Mouse (Mus musculus): ENCODE measurements around the gene Tnfsf11. TPM values are rescaled to one million over a fixed set of nuclear protein-coding genes. Genes with fewer than 3 reads are reported as not detected.

The Tnfsf11 gene
- polyA plus RNA-seq, 1 experiment from 2014 or later, result 0.26 TPM

DNA sequence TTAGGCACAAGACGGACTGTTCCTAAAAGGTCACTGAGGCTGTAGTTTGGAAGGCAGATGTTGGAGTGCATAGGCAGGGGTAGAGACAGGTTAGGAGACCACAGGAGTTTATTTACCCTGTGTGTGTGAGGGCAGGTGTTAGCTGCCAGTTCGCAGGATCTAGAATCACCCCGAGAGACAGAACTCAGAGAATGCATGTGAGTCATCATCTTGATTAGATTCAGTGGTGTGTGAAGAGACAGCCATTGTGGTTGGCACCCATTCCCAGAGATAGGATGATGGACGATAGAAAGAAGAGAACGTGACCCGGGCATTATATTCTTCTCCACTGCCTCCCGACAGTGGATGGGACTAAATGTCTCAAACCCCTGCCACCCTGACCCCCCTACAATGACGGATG, 35.2 kb upstream of the Tnfsf11 start:
- H3K27me3 ChIP-seq (replicated peaks; ENCODE audit: control insufficient read depth, insufficient read depth, low read length), result no peaks in the 10 kb centered on the region
- H3K9me3 ChIP-seq (ENCODE audit: control insufficient read depth), result no peaks in the 10 kb centered on the region
- no peak overlapping the region for H3K4me2 ChIP-seq (replicated peaks; ENCODE audit: low read depth)
- H3K36me3 ChIP-seq (ENCODE audit: control insufficient read depth, insufficient read depth), result no peaks in the 10 kb centered on the region
- TF ChIP-seq CTCF (IDR thresholded peaks at IDR 0.05; ENCODE audit: low read depth), result no peak
- 60% methylated on average over 8 of the region's 8 CpGs for WGBS
- ATAC-seq, result no peak
- H3K9ac ChIP-seq (ENCODE audit: low read depth, low read length), result no peak overlapping the region
- no peak overlapping the region for H3K27ac ChIP-seq (ENCODE audit: low read depth, low read length)
- no peak overlapping the region for H3K4me3 ChIP-seq (ENCODE audit: low read depth, low read length)
- no peaks in the 10 kb centered on the region for H3K4me1 ChIP-seq (replicated peaks; ENCODE audit: control insufficient read depth, insufficient read depth, low read length)

DNA sequence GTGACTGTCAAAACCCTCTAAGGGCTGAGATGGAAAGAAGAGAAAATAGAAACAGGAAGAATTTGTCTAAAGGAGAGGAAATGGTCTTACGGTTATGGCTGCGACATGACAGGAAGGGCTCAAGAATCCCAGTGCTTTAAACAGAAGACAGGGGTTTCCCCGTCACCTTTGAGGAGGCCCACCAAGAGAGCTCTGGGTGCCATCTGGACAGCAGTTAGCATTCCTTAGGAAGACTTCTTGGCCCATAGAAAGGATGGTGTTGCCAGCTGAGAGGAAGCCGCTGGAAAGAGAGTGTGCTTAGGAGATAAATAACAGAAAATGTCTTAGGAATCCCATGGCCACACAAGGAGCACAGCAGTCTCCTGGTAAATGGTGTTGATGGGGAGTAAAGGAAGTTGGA, 34.3 kb upstream of the Tnfsf11 start:
- Histone ChIP-seq H3K4me2 (replicated peaks; ENCODE audit: low read depth) (no peak overlapping the region), H3K27ac (ENCODE audit: low read depth, low read length) (no peak overlapping the region), H3K9ac (ENCODE audit: low read depth, low read length) (no peak overlapping the region), H3K4me1 (replicated peaks; ENCODE audit: control insufficient read depth, insufficient read depth, low read length) (no peaks in the 10 kb centered on the region), H3K36me3 (ENCODE audit: control insufficient read depth, insufficient read depth) (no peaks in the 10 kb centered on the region), H3K4me3 (ENCODE audit: low read depth, low read length) (no peak overlapping the region), H3K9me3 (ENCODE audit: control insufficient read depth) (no peaks in the 10 kb centered on the region), H3K27me3 (replicated peaks; ENCODE audit: control insufficient read depth, insufficient read depth, low read length) (no peaks in the 10 kb centered on the region)
- WGBS, result 69% methylated on average over 4 of the region's 4 CpGs
- no peak for ATAC-seq
- TF ChIP-seq CTCF (IDR thresholded peaks at IDR 0.05; ENCODE audit: low read depth), result no peak

DNA sequence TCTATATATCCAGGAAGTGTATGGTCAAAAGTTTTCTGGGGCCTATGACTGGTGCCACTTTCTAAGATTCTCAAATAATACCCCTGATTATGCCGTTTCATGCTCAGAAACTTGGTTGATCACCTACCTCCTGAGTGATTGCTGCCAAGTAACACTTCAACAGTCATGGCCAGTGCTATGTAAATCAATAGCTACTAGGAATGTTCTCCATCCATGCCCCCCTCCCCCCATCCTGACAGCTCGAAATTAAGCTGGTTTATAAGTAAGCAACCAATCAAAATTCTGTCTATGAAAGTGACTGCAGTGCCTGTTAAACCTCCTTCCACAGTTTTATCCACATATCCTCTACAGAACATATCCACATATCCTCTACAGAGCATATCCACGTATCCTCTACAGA, 25.5 kb upstream of the Tnfsf11 start:
- no peak for ATAC-seq
- Histone ChIP-seq H3K36me3 (ENCODE audit: control insufficient read depth, insufficient read depth) (no peaks in the 10 kb centered on the region), H3K9ac (ENCODE audit: low read depth, low read length) (no peak overlapping the region), H3K4me3 (ENCODE audit: low read depth, low read length) (no peak overlapping the region), H3K4me1 (replicated peaks; ENCODE audit: control insufficient read depth, insufficient read depth, low read length) (no peaks in the 10 kb centered on the region), H3K27ac (ENCODE audit: low read depth, low read length) (no peak overlapping the region), H3K9me3 (ENCODE audit: control insufficient read depth) (no peaks in the 10 kb centered on the region), H3K27me3 (replicated peaks; ENCODE audit: control insufficient read depth, insufficient read depth, low read length) (no peaks in the 10 kb centered on the region), H3K4me2 (replicated peaks; ENCODE audit: low read depth) (no peak overlapping the region)
- TF ChIP-seq CTCF (IDR thresholded peaks at IDR 0.05; ENCODE audit: low read depth), result no peak
- WGBS, result 77% methylated on average over 3 of the region's 3 CpGs

DNA sequence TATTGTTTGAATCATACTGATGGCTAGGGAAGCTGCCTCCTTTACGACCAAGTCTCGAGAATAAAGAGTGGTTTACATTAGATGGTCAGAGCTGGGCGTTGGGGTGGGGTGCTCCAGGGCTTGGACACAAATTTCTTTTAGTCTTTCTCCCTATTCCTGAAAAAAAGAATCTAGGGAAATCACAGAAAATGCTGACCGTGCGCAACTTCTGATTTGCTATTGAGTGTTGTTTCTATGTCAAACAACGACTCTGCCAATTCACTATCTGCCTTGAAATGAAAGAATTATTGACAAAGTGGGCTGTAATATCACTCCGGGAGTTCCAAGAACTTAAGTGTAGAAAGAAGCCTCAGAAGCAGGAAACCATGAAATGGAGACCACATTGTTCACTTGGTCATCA, 23.5 kb upstream of the Tnfsf11 start:
- no peak for TF ChIP-seq CTCF (IDR thresholded peaks at IDR 0.05; ENCODE audit: low read depth)
- 70% methylated on average over 7 of the region's 7 CpGs for whole genome bisulfite sequencing
- no peak overlapping the region for H3K9ac ChIP-seq (ENCODE audit: low read depth, low read length)
- no peaks in the 10 kb centered on the region for H3K9me3 ChIP-seq (ENCODE audit: control insufficient read depth)
- H3K4me3 ChIP-seq (ENCODE audit: low read depth, low read length), result no peak overlapping the region
- ATAC-seq, result no peak
- no peaks in the 10 kb centered on the region for H3K36me3 ChIP-seq (ENCODE audit: control insufficient read depth, insufficient read depth)
- H3K4me1 ChIP-seq (replicated peaks; ENCODE audit: control insufficient read depth, insufficient read depth, low read length), result no peaks in the 10 kb centered on the region
- H3K27me3 ChIP-seq (replicated peaks; ENCODE audit: control insufficient read depth, insufficient read depth, low read length), result no peaks in the 10 kb centered on the region
- H3K4me2 ChIP-seq (replicated peaks; ENCODE audit: low read depth), result no peak overlapping the region
- no peak overlapping the region for H3K27ac ChIP-seq (ENCODE audit: low read depth, low read length)

DNA sequence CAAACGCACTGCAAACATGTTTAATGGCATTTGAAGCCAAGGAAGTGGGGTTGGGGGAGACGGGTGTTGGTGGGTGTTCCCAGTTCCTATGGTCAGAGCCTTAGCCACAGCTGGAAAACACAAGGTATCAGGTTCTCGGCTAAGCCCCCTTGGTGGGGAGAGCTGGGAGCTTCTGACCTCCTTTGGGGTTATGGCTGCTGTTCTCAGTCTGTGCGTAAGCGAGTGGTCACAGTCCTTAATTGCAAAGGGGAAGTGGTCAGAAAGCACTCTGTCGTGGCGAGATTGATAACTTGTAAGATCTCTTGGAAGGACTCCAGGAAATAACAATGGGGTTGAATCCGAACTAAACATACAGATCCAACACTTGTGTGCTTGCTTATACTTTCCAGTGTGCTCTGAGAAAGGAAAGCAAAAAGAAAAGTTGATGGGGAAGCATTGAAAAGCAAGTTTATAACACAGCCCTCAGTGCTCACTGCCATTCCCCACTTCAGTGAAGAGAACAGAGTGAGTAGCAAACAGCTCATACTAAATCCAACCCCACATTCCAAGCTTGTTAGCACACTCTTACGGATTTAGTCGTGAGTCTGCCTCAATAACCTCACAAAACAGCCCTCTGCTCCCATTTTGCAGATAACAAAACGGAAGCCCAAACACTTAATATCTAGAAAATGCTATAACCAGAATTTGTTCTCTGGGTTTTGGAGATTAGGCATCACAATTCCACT, 22.9 kb upstream of the Tnfsf11 start:
- no peak for ATAC-seq
- Histone ChIP-seq H3K27ac (ENCODE audit: low read depth, low read length) (no peak overlapping the region), H3K4me2 (replicated peaks; ENCODE audit: low read depth) (no peak overlapping the region), H3K27me3 (replicated peaks; ENCODE audit: control insufficient read depth, insufficient read depth, low read length) (no peaks in the 10 kb centered on the region), H3K9me3 (ENCODE audit: control insufficient read depth) (no peaks in the 10 kb centered on the region), H3K4me1 (replicated peaks; ENCODE audit: control insufficient read depth, insufficient read depth, low read length) (no peaks in the 10 kb centered on the region), H3K36me3 (ENCODE audit: control insufficient read depth, insufficient read depth) (no peaks in the 10 kb centered on the region), H3K4me3 (ENCODE audit: low read depth, low read length) (no peak overlapping the region), H3K9ac (ENCODE audit: low read depth, low read length) (no peak overlapping the region)
- WGBS, result 42% methylated on average over 11 of the region's 11 CpGs
- no peak for TF ChIP-seq CTCF (IDR thresholded peaks at IDR 0.05; ENCODE audit: low read depth)

DNA sequence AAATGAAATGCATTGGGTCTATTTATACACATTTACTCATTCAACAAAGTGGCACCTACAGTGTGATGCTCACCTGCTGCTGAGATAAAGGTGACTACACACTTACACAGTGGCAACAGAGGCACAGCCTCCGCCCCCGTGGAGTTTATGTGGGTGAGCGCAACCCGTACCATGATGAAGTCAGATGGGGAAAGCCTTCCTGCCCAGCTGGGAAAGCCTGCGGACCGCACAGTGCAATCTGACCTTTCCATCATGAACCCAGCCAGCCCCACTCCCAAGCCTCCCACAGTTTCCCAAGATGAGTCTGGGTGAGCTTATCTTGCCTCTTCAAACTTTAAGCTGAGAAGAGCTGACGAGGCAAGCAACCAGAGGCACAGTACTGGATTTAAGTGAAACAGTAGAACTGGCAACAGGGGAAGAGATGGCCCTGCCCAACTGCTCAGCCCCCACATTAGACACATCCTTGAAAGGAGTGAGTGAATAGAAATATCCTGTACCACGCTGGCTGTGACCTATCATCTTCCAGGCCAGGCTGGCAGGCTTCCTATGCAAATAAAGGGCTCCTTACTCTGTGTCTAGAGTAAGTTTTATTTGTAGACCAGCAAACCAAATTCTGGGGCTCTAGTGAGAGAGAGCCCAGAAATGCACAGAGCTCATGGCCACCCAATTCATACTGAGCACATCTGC, 22.1 kb upstream of the Tnfsf11 start:
- 72% methylated on average over 8 of the region's 8 CpGs for WGBS
- Histone ChIP-seq H3K9me3 (ENCODE audit: control insufficient read depth) (no peaks in the 10 kb centered on the region), H3K4me1 (replicated peaks; ENCODE audit: control insufficient read depth, insufficient read depth, low read length) (no peaks in the 10 kb centered on the region), H3K4me2 (replicated peaks; ENCODE audit: low read depth) (no peak overlapping the region), H3K27ac (ENCODE audit: low read depth, low read length) (no peak overlapping the region), H3K4me3 (ENCODE audit: low read depth, low read length) (no peak overlapping the region), H3K36me3 (ENCODE audit: control insufficient read depth, insufficient read depth) (no peaks in the 10 kb centered on the region), H3K27me3 (replicated peaks; ENCODE audit: control insufficient read depth, insufficient read depth, low read length) (no peaks in the 10 kb centered on the region), H3K9ac (ENCODE audit: low read depth, low read length) (no peak overlapping the region)
- no peak for TF ChIP-seq CTCF (IDR thresholded peaks at IDR 0.05; ENCODE audit: low read depth)
- ATAC-seq, result no peak

Data from intestine, postnatal 0 days (tissue).